Mouse (Mus musculus) fat pad, adult 2 months (tissue): ENCODE data around the gene Ap2b1.

Experiments
- DNase-seq: peaks from one replicate; pipeline ENCODE4 v3.0.0-alpha.2; 2011; ENCODE audit warnings: low read depth, low spot score; ENCODE audit errors: extremely low read depth

Ap2b1 gene

DNA sequence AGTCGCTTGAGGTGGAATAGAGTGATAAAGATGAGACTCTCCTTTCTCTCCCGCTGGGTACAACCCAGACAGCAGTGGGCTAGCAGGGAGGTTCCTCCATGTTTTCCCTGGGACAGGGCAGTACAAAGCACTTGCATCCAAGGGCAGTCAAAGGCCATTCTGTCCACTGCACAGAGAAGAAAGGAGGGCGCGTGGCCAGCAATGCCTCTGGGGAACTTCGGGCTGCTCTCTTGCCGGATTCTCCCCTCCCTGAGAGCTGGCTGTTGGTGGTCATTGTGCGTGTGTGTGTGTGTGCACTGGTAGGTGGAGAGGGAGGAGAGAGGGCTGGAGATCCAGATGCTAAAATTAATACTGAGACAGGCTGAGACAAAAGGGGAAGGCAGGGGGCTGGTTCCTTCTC, 142.4 kb downstream of the Ap2b1 start:
- no peak for DNase-seq

- DNase-seq: no peak
Measured at GRCm38 (mm10) chr11:83442596-83443267, 143.9 kb downstream of the Ap2b1 start.

DNA sequence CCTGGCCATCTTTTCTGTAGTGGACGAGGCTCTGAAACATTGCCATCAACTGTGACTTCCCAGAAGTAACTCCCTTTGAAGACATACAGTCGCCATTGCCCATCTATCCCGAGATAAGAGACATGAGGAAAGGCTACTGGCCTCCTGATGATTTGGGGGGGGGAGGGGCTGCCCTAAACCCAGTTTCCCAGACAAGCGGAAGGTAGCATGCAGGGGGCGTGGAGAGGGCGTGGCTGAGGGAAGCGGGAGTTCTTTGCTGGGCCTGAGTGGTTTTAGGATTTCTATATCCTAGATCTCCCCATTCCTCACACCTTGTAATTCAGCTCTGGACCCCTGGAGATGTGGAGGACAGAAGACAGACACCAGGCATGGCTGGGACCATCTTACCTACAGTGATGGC, 145.0 kb downstream of the Ap2b1 start:
- no peak for DNase-seq

- DNase-seq: no peak
Measured at GRCm38 (mm10) chr11:83445001-83445400, 146.2 kb downstream of the Ap2b1 start.

DNA sequence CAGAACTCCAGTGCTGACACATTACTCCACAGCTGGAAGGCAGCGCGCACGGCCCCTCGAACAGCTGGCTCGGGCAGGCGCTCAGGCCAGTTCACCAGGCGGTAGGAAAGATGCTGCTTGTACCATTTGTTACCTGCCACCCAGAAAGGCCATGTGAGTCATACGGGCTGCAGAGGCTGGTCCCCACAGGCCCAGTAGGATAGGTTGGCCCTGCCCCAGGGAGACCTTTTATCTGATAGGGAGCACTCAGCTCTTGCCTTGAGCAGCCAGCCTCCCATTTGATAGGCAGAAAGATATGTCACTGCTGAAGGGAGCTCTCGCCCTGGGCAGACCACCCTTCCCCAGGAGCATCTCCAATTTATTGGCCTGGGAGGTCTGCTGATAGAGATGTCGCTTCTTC, 148.8 kb downstream of the Ap2b1 start:
- DNase-seq: no peak

GRCm38 (mm10) chr11:83448021-83448926, 149.4 kb downstream of the Ap2b1 start:
- DNase-seq: no peak

GRCm38 (mm10) chr11:83448927-83449236, 150.1 kb downstream of the Ap2b1 start:
- no peak for DNase-seq

GRCm38 (mm10) chr11:83449298-83449697, 150.5 kb downstream of the Ap2b1 start:
- no peak for DNase-seq

DNA sequence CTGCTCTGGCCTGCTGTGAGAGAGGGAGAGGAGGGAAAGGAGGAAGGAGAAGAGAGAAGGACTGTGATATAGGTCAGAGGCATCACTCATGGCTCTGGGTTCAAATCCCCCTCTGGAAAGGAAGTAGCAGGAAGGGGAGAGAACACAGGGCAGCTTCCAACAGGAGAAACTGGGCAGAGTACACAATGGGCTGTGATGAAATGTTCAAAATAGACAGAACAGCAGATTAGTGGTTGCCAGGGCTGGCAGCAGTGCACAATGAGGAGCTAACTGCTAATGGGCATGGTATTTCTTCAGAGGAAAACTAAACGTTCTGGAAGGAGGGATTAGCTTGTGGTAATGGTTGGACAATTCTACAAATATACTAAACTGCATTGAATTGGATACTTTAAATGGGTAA, 151.7 kb downstream of the Ap2b1 start:
- peak; percentile 31 for DNase-seq

GRCm38 (mm10) chr11:83451281-83451680, 152.5 kb downstream of the Ap2b1 start:
- DNase-seq: no peak

DNA sequence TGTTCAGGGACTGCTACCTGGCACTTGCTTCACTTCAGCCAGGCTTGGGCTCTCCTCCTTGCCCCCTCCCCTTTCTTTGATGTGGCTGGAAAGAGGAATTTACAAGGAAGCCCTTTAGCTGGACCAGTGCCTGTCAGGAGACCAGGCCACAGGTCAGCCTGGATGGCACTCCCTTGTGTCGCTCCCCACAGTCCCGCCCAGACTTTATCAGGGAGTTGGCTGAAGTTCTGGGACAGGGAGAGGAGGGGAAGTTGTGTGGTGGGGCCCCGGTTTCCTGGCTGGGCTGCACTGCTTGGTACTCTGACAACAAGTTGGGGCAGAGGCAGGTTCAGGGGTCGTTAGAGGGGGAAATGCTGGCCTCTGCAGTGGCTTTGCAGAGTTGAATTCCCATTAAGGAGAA, 155.7 kb downstream of the Ap2b1 start:
- DNase-seq: no peak
